Mouse (Mus musculus): Measurements from ENCODE around the gene Lrrc25.

The Lrrc25 gene

GRCm38 (mm10) chr8:70616645-70617044 is 690 bp downstream of the Lrrc25 start:
- DNase-seq (ENCODE audit: low spot score) = no peak

- DNase-seq (ENCODE audit: low spot score) = no peak
These were observed 2.0 kb downstream of the Lrrc25 start for GRCm38 (mm10) chr8:70617985-70618384.

GRCm38 (mm10) chr8:70618888-70619334 is 3.0 kb downstream of the Lrrc25 start:
- peak; percentile 80 for DNase-seq (ENCODE audit: low spot score)

GRCm38 (mm10) chr8:70622220-70622619 is 6.3 kb downstream of the Lrrc25 start:
- no peak for DNase-seq (ENCODE audit: low spot score)

- DNase-seq (ENCODE audit: low spot score) = peak; percentile 64
These were observed 9.1 kb downstream of the Lrrc25 start for GRCm38 (mm10) chr8:70625104-70625503.

GRCm38 (mm10) chr8:70627041-70627440 is 11.1 kb downstream of the Lrrc25 start:
- no peak for DNase-seq (ENCODE audit: low spot score)

GRCm38 (mm10) chr8:70628986-70629490 is 13.1 kb downstream of the Lrrc25 start:
- DNase-seq (ENCODE audit: low spot score) = no peak

GRCm38 (mm10) chr8:70629574-70630531 is 13.9 kb downstream of the Lrrc25 start:
- DNase-seq (ENCODE audit: low spot score) = peak; percentile 84

GRCm38 (mm10) chr8:70630532-70631381 is 14.8 kb downstream of the Lrrc25 start:
- DNase-seq (ENCODE audit: low spot score) = peak; percentile 71

- DNase-seq (ENCODE audit: low spot score) = peak; percentile 47
These were observed 15.5 kb downstream of the Lrrc25 start for GRCm38 (mm10) chr8:70631436-70631835.

- no peak for DNase-seq (ENCODE audit: low spot score)
These were observed 16.5 kb downstream of the Lrrc25 start, which contains the start of gene Gdf15 for GRCm38 (mm10) chr8:70632346-70632892. Gdf15 (minus strand) TSS chr8:70632456.

GRCm38 (mm10) chr8:70634066-70634465 is 18.1 kb downstream of the Lrrc25 start:
- DNase-seq (ENCODE audit: low spot score) = peak; percentile 77

- peak; percentile 43 for DNase-seq (ENCODE audit: low spot score)
These were observed 19.6 kb downstream of the Lrrc25 start for GRCm38 (mm10) chr8:70635527-70635926.

GRCm38 (mm10) chr8:70636838-70637237 is 20.9 kb downstream of the Lrrc25 start:
- no peak for DNase-seq (ENCODE audit: low spot score)

GRCm38 (mm10) chr8:70638752-70639151 is 22.8 kb downstream of the Lrrc25 start:
- DNase-seq (ENCODE audit: low spot score) = no peak

GRCm38 (mm10) chr8:70643019-70643418 is 27.1 kb downstream of the Lrrc25 start:
- no peak for DNase-seq (ENCODE audit: low spot score)

- no peak for DNase-seq (ENCODE audit: low spot score)
These were observed 28.1 kb downstream of the Lrrc25 start for GRCm38 (mm10) chr8:70644065-70644464.

GRCm38 (mm10) chr8:70645501-70646224 is 29.7 kb downstream of the Lrrc25 start:
- peak; percentile 45 for DNase-seq (ENCODE audit: low spot score)

- DNase-seq (ENCODE audit: low spot score) = no peak
These were observed 30.4 kb downstream of the Lrrc25 start for GRCm38 (mm10) chr8:70646369-70646768.

- no peak for DNase-seq (ENCODE audit: low spot score)
These were observed 30.8 kb downstream of the Lrrc25 start for GRCm38 (mm10) chr8:70646775-70647174.
